Mouse (Mus musculus) layer of hippocampus, postnatal 36 days (tissue): ENCODE results near the gene Tha1. TPM values are rescaled to one million over a fixed set of nuclear protein-coding genes. Genes with fewer than 3 reads are reported as not detected.
"Not testable (repeated sequence)": the region's sequence is repeated elsewhere in the genome, so short reads cannot be mapped to it uniquely, and the experiment has no call there.

Experiments
- DNase-seq, 2 experiments: peaks; one replicate each; pipeline ENCODE4 v3.0.0; 2022
- total RNA-seq, 2 experiments: library from RNA; stranded (reverse); gene quantifications; 2 replicates each; pipeline ENCODE4 v1.2.3; 2021

Gene Tha1
- total RNA-seq, 2 experiments from 2014 or later = 3.0 to 3.8 TPM

- peak in 1 of 2 experiments; percentile 60 for DNase-seq
These were observed 24.9 kb downstream of the Tha1 start for GRCm38 (mm10) chr11:117848271-117848984.

- no peak for DNase-seq
These were observed 25.6 kb downstream of the Tha1 start for GRCm38 (mm10) chr11:117847593-117848215.

GRCm38 (mm10) chr11:117846640-117847039 is 26.6 kb downstream of the Tha1 start:
- DNase-seq = no peak

- no peak for DNase-seq
These were observed 27.6 kb downstream of the Tha1 start for GRCm38 (mm10) chr11:117845651-117846050.

GRCm38 (mm10) chr11:117844997-117845396 is 28.3 kb downstream of the Tha1 start:
- no peak for DNase-seq

- DNase-seq = no peak
These were observed 29.8 kb downstream of the Tha1 start for GRCm38 (mm10) chr11:117843434-117843833.

- DNase-seq = no peak
These were observed 32.4 kb downstream of the Tha1 start for GRCm38 (mm10) chr11:117840910-117841309.

- DNase-seq = no peak
These were observed 34.3 kb downstream of the Tha1 start for GRCm38 (mm10) chr11:117839021-117839420.

GRCm38 (mm10) chr11:117838572-117838971 is 34.7 kb downstream of the Tha1 start:
- no peak for DNase-seq

- DNase-seq = no peak
These were observed 37.0 kb downstream of the Tha1 start for GRCm38 (mm10) chr11:117836306-117836705.

GRCm38 (mm10) chr11:117834086-117834485 is 39.2 kb downstream of the Tha1 start:
- DNase-seq = no peak

GRCm38 (mm10) chr11:117833509-117833908 is 39.8 kb downstream of the Tha1 start:
- DNase-seq = not testable (repeated sequence)

GRCm38 (mm10) chr11:117832086-117832969 is 41.0 kb downstream of the Tha1 start:
- DNase-seq = peak; percentile 51 to 62

GRCm38 (mm10) chr11:117830401-117830800 is 42.9 kb downstream of the Tha1 start:
- DNase-seq = no peak

- no peak for DNase-seq
These were observed 43.5 kb downstream of the Tha1 start for GRCm38 (mm10) chr11:117829671-117830215.

- DNase-seq = no peak
These were observed 44.2 kb downstream of the Tha1 start for GRCm38 (mm10) chr11:117828888-117829604.

GRCm38 (mm10) chr11:117828149-117828887 is 45.0 kb downstream of the Tha1 start:
- no peak for DNase-seq

- DNase-seq = no peak
These were observed 45.9 kb downstream of the Tha1 start for GRCm38 (mm10) chr11:117827386-117827785.

GRCm38 (mm10) chr11:117826916-117827315 is 46.4 kb downstream of the Tha1 start:
- no peak for DNase-seq

- no peak for DNase-seq
These were observed 47.1 kb downstream of the Tha1 start for GRCm38 (mm10) chr11:117826164-117826563.
